ENCODE assay signal across 10 mouse cellular contexts in genomic region chr13:70656329-70656728, GRCm38 (mm10).
"Had no signal": no experiment of that assay in that cellular context is flagged by ENCODE, and none has a peak within 500 bp of the region (broad histone marks: within the 10 kb centered on the region; RNA-seq: fewer than 3 reads in every experiment).

No protein-coding gene starts in this region.

- H3K36me3 ChIP-seq: limb, embryonic 13.5 days; liver, embryonic 15.5 days; midbrain, embryonic 12.5 days; neural tube, embryonic 13.5 days had no signal

- H3K9me3 ChIP-seq: limb, embryonic 13.5 days; liver, embryonic 15.5 days; midbrain, embryonic 12.5 days; neural tube, embryonic 13.5 days had no signal

- DNase-seq: kidney, adult 8-10 months; kidney, postnatal 25 days; thymus, adult 18-20 months; thymus, postnatal 14 days had no signal

- H3K4me1 ChIP-seq: liver, embryonic 15.5 days; midbrain, embryonic 12.5 days; neural tube, embryonic 13.5 days had no signal

- H3K27me3 ChIP-seq: limb, embryonic 13.5 days; liver, embryonic 15.5 days; neural tube, embryonic 13.5 days had no signal

- H3K27ac ChIP-seq: limb, embryonic 13.5 days; liver, embryonic 15.5 days; midbrain, embryonic 12.5 days; neural tube, embryonic 13.5 days had no signal

- H3K4me3 ChIP-seq: limb, embryonic 13.5 days; liver, embryonic 15.5 days; midbrain, embryonic 12.5 days; neural tube, embryonic 13.5 days had no signal

- ATAC-seq: intestine, postnatal 0 days; midbrain, embryonic 16.5 days had no signal

- H3K4me2 ChIP-seq: limb, embryonic 13.5 days; liver, embryonic 15.5 days; midbrain, embryonic 12.5 days; neural tube, embryonic 13.5 days had no signal

- H3K9ac ChIP-seq: limb, embryonic 13.5 days; liver, embryonic 15.5 days; midbrain, embryonic 12.5 days; neural tube, embryonic 13.5 days had no signal
